Mouse (Mus musculus) kidney, adult 2 months (tissue): ENCODE measurements at regions not wholly inside any gene's neighbourhood (a gene's known extent, or its start where the extent isn't known, plus 50 kb on each side); places are given as distances from the start of the nearest gene placed in this dataset.

Experiments
- DNase-seq: peaks from one replicate; pipeline ENCODE4 v3.0.0; 2021
- H3K27ac ChIP-seq: fragments of 200-500 bp; 2 replicates; pipeline ENCODE4 v1.5.1; 2012; ENCODE audit warnings: low read depth, low read length, control low read depth, inconsistent platforms; ENCODE audit not compliant: insufficient read depth
- H3K27me3 ChIP-seq: fragments of 200-500 bp; replicated peaks from 2 replicates; pipeline ENCODE4 v1.6.1; 2012; ENCODE audit warnings: mild to moderate bottlenecking, moderate library complexity, low read length, inconsistent platforms; ENCODE audit not compliant: control insufficient read depth, insufficient read depth
- H3K36me3 ChIP-seq: fragments of 200-500 bp; 2 replicates; pipeline ENCODE4 v1.6.1; 2012; ENCODE audit warnings: mild to moderate bottlenecking, moderate library complexity, low read length, inconsistent platforms; ENCODE audit not compliant: control insufficient read depth, insufficient read depth
- H3K4me1 ChIP-seq: fragments of 200-500 bp; 2 replicates; pipeline ENCODE4 v1.6.1; 2011; ENCODE audit warnings: low read length; ENCODE audit not compliant: control insufficient read depth, insufficient read depth
- H3K4me3 ChIP-seq: fragments of 200-500 bp; 2 replicates; pipeline ENCODE4 v1.5.1; 2011; ENCODE audit warnings: mild to moderate bottlenecking, low read depth, low read length, control low read depth; ENCODE audit not compliant: insufficient read depth
- CTCF ChIP-seq: fragments of 200-500 bp; conservative IDR thresholded peaks from 2 replicates; pipeline ENCODE4 v1.5.1; 2011; ENCODE audit warnings: low read depth, mild to moderate bottlenecking, control low read depth, low read length, moderate library complexity, mixed read lengths; ENCODE audit not compliant: insufficient read depth, insufficient read length
- POLR2A ChIP-seq: fragments of 200-500 bp; IDR thresholded peaks from one replicate; pipeline ENCODE4 v1.6.1; 2011; ENCODE audit warnings: low read depth, low read length, control low read depth
- WGBS: fragments of 180-500 bp; shearing (Covaris S2); methylation state at CpG from one replicate; pipeline ENCODE4 v1.1.7; 2018; 5-methylcytosine and 5-hydroxymethylcytosine counted together

- TF ChIP-seq POLR2A (no peak), CTCF (no peak)
- Histone ChIP-seq H3K27ac (no peak overlapping the region), H3K36me3 (no peaks in the 10 kb centered on the region), H3K4me3 (no peak overlapping the region), H3K27me3 (no peaks in the 10 kb centered on the region), H3K4me1 (no peaks in the 10 kb centered on the region)
- WGBS: 45% methylated on average over 2 of the region's 2 CpGs
- no peak for DNase-seq
Measured at GRCm38 (mm10) chr6:35608336-35608735, 68.6 kb upstream of the Mtpn start.

- no peaks in the 10 kb centered on the region for H3K36me3 ChIP-seq
- DNase-seq: no peak
- no peaks in the 10 kb centered on the region for H3K4me1 ChIP-seq
- no peaks in the 10 kb centered on the region for H3K27me3 ChIP-seq
- WGBS: 68% methylated on average over 3 of the region's 3 CpGs
- no peak overlapping the region for H3K27ac ChIP-seq
- TF ChIP-seq POLR2A (no peak), CTCF (no peak)
- H3K4me3 ChIP-seq: no peak overlapping the region
Measured at GRCm38 (mm10) chr6:35605100-35605499, 65.4 kb upstream of the Mtpn start.

- 24% methylated on average over 1 of the region's 1 CpGs for WGBS
- TF ChIP-seq CTCF: no peak
- TF ChIP-seq POLR2A: no peak
Measured at GRCm38 (mm10) chr6:35601373-35601772, 61.7 kb upstream of the Mtpn start.

DNA sequence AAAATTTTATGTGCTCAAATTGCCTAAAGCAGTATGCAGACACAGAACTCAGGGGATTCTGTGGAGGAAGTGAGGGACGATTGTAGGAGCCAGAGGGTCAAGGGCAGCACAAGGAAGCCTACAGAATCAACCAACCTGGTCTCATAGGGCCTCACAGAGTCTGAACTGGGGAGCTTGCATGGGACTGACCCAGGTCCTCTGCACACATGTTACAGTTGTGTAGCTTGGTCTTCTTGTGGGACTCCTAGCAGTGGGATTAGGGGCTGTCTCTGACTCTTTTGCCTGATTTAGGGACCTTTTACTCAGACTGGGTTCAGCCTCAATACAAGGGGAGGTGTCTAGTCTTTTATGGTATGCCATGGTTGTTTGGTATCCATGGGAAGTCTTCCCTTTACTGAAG lies 60.2 kb upstream of the Mtpn start:
- Histone ChIP-seq H3K4me3 (no peak overlapping the region), H3K27ac (no peak overlapping the region), H3K36me3 (no peaks in the 10 kb centered on the region), H3K4me1 (no peaks in the 10 kb centered on the region), H3K27me3 (no peaks in the 10 kb centered on the region)
- TF ChIP-seq CTCF: no peak
- no peak for DNase-seq
- 54% methylated on average over 1 of the region's 1 CpGs for WGBS

More at GRCm38 (mm10) chr6:35601373-35601772, 61.7 kb upstream of the Mtpn start:
- Histone ChIP-seq H3K27me3 (no peaks in the 10 kb centered on the region), H3K4me3 (no peak overlapping the region), H3K36me3 (no peaks in the 10 kb centered on the region), H3K27ac (no peak overlapping the region), H3K4me1 (no peaks in the 10 kb centered on the region)
- DNase-seq: no peak

GRCm38 (mm10) chr6:35598406-35599185 lies 58.9 kb upstream of the Mtpn start:
- TF ChIP-seq CTCF (no peak), POLR2A (no peak)
- DNase-seq: no peak
- Histone ChIP-seq H3K4me1 (no peaks in the 10 kb centered on the region), H3K27me3 (no peaks in the 10 kb centered on the region), H3K36me3 (no peaks in the 10 kb centered on the region), H3K4me3 (no peak overlapping the region), H3K27ac (no peak overlapping the region)
- WGBS: 74% methylated on average over 12 of the region's 12 CpGs

- no peaks in the 10 kb centered on the region for H3K27me3 ChIP-seq
- no peaks in the 10 kb centered on the region for H3K4me1 ChIP-seq
- H3K27ac ChIP-seq: no peak overlapping the region
- H3K36me3 ChIP-seq: no peaks in the 10 kb centered on the region
- TF ChIP-seq CTCF: no peak
- TF ChIP-seq POLR2A: no peak
- 84% methylated on average over 2 of the region's 2 CpGs for WGBS
- no peak for DNase-seq
- H3K4me3 ChIP-seq: no peak overlapping the region
Measured at GRCm38 (mm10) chr6:35595012-35595411, 55.3 kb upstream of the Mtpn start.

DNA sequence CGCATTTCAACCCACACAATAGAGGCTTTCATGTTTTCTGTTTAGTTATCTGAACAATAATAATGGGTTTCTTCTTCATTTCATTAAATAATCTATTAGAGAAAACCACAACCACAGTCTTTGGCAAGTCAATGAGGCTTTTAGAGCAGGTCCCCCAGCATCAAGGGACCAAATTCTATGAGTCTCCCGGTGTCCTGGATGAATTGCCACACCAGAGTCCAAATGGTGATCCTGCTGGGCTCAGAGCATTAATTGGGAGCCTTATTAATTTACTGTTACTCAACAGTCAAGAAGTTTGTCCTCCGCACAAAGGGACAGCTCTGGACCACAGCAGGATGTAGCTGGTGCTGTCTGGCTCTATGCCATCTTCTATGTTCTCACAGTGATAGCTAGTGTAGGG lies 52.5 kb upstream of the Mtpn start:
- TF ChIP-seq POLR2A (no peak), CTCF (no peak)
- H3K4me1 ChIP-seq: no peaks in the 10 kb centered on the region
- H3K4me3 ChIP-seq: no peak overlapping the region
- WGBS: 85% methylated on average over 3 of the region's 3 CpGs
- no peak for DNase-seq
- H3K27me3 ChIP-seq: no peaks in the 10 kb centered on the region
- H3K36me3 ChIP-seq: no peaks in the 10 kb centered on the region
- no peak overlapping the region for H3K27ac ChIP-seq
